Mouse (Mus musculus): ENCODE data around the gene Ddah2.

GRCm38 (mm10) chr17:35048149-35048931 lies 10.5 kb upstream of the Ddah2 start:
- TF ChIP-seq POLR2A (IDR thresholded peaks at IDR 0.05; ENCODE audit: control insufficient read depth, extremely low read depth, insufficient read depth, low read length, poor library complexity), result no peak
- no peak for TF ChIP-seq CTCF (IDR thresholded peaks at IDR 0.05; ENCODE audit: borderline replicate concordance, control insufficient read depth, extremely low read depth, insufficient read depth, low read length, poor library complexity)
